Mouse (Mus musculus) intestine, embryonic 16.5 days (tissue): Measurements from ENCODE around the gene Ms4a14. TPM values are rescaled to one million over a fixed set of nuclear protein-coding genes. Genes with fewer than 3 reads are reported as not detected.

Experiments
- ATAC-seq: fragments of 200-750 bp; cut with Nextera tagmentation; 2 replicates; pipeline ENCODE4 v1.8.0; 2017; ENCODE audit warnings: moderate TSS enrichment, moderate library complexity
- H3K27ac ChIP-seq: fragments of 300-500 bp; sonication (generic); 2 replicates; pipeline ENCODE4 v1.5.1; 2014; ENCODE audit warnings: mild to moderate bottlenecking, low read length
- H3K27me3 ChIP-seq: fragments of 300-500 bp; sonication (generic); replicated peaks from 2 replicates; pipeline ENCODE4 v1.6.1; 2014; ENCODE audit warnings: low read length, control low read depth, mixed read lengths; ENCODE audit not compliant: control insufficient read depth, insufficient read depth
- H3K36me3 ChIP-seq: fragments of 300-500 bp; sonication (generic); 2 replicates; pipeline ENCODE4 v1.6.1; 2014; ENCODE audit warnings: low read length, control low read depth; ENCODE audit not compliant: control insufficient read depth, insufficient read depth
- H3K4me1 ChIP-seq: fragments of 300-500 bp; sonication (generic); 2 replicates; pipeline ENCODE4 v1.6.1; 2014; ENCODE audit warnings: low read length, control low read depth, mixed read lengths; ENCODE audit not compliant: control insufficient read depth, insufficient read depth
- H3K4me2 ChIP-seq: fragments of 300-500 bp; sonication (generic); 2 replicates; pipeline ENCODE4 v1.6.1; 2014; ENCODE audit warnings: low read depth, low read length, control low read depth
- H3K4me3 ChIP-seq: fragments of 300-500 bp; sonication (generic); 2 replicates; pipeline ENCODE4 v1.5.1; 2014; ENCODE audit warnings: mild to moderate bottlenecking, low read length
- H3K9ac ChIP-seq: fragments of 300-500 bp; sonication (generic); 2 replicates; pipeline ENCODE4 v1.6.1; 2014; ENCODE audit warnings: low read depth, low read length
- H3K9me3 ChIP-seq: fragments of 300-500 bp; sonication (generic); 2 replicates; pipeline ENCODE4 v1.6.1; 2016; ENCODE audit warnings: low read length, control low read depth; ENCODE audit not compliant: control insufficient read depth
- WGBS: fragments of 180-500 bp; shearing (Covaris S2); extraction: QIAGEN DNeasy Blood & Tissue Kit; methylation state at CpG from one replicate; pipeline ENCODE4 v1.1.7; 2014; 5-methylcytosine and 5-hydroxymethylcytosine counted together
- polyA plus RNA-seq: library from polyadenylated mRNA; unstranded; fragments of >200 nt; fragmentation: Nextera tagmentation; extraction: Ambion mirVana; gene quantifications from 2 replicates; pipeline ENCODE4 v1.2.1, GENCODE M21; 2015

Gene Ms4a14
- polyA plus RNA-seq, result 0.02 TPM in 1 of 2 replicates, not detected in the other

DNA sequence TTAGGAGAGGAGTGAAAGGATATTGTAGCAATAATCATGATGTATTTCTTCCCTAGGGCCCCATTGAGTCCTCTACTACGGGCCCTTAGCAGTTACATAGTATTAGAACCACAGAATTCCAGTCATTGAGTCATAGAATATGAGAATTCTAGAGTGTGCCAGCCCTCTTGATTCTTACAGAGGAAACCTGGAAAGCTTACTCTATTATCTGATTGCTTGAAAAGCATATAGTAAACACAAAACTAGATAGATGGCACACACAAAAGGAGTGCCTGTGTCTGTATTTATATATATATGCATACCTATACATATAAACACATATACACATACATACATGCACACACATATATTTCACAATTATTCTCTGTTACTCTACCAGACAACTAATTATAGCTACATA, at the start of gene Ms4a14:
Gene Ms4a14, minus strand, starts transcription at position 101 of the 400 bp plus-strand sequence.
- Histone ChIP-seq H3K4me1 (no peaks in the 10 kb centered on the region), H3K36me3 (no peaks in the 10 kb centered on the region), H3K4me2 (no peak within 1 kb of the TSS), H3K27me3 (no peaks in the 10 kb centered on the region), H3K27ac (no peak within 1 kb of the TSS), H3K9me3 (no peaks in the 10 kb centered on the region), H3K9ac (no peak within 1 kb of the TSS), H3K4me3 (no peak within 1 kb of the TSS)
- ATAC-seq, result no peak
- WGBS, result 68% methylated on average over 1 of the region's 1 CpGs

DNA sequence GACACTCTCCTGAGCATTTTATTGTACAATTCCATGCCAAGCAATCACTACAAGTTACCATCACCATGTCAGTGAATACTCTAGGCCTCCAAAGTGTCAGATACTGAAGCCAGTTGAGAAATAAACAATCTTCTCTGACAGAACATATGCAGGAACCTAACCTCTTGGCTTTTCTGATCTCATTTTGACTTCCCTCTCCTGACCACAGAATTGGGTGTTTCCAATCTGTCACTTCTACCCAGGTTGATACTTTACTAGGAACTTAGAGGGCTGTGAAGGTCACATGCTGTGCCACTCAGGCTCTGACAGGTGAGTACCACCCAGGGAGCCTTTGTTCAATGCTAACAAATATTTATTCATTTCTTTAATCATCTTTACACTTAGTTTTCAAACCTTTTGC, 47.7 kb upstream of the Ms4a14 start:
- Histone ChIP-seq H3K4me2 (no peak overlapping the region), H3K9me3 (no peaks in the 10 kb centered on the region), H3K4me1 (no peaks in the 10 kb centered on the region), H3K4me3 (no peak overlapping the region), H3K27me3 (no peaks in the 10 kb centered on the region), H3K36me3 (no peaks in the 10 kb centered on the region), H3K27ac (no peak overlapping the region), H3K9ac (no peak overlapping the region)
- no peak for ATAC-seq

DNA sequence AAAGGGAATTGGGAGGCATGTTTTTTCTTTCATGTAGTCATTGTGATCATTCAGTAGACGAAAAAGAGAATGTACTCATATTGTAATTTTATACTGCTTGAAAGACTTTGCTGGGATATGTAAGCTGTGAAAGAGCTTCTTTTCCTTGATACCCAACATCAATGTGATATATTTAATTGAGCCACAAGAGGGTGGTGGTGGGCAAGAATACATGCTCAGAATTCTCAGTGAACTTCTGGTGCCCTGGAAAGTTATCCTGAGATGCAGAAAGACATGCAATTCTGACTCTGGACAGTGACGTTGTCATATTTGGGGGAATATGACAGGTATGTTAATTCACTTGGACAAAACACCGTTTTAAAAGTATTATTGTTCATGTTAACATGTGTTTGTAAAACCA, 45.9 kb upstream of the Ms4a14 start:
- Histone ChIP-seq H3K36me3 (no peaks in the 10 kb centered on the region), H3K4me1 (no peaks in the 10 kb centered on the region), H3K4me3 (no peak overlapping the region), H3K9me3 (no peaks in the 10 kb centered on the region), H3K9ac (no peak overlapping the region), H3K4me2 (no peak overlapping the region), H3K27ac (no peak overlapping the region), H3K27me3 (no peaks in the 10 kb centered on the region)
- 52% methylated on average over 3 of the region's 3 CpGs for WGBS
- no peak for ATAC-seq

DNA sequence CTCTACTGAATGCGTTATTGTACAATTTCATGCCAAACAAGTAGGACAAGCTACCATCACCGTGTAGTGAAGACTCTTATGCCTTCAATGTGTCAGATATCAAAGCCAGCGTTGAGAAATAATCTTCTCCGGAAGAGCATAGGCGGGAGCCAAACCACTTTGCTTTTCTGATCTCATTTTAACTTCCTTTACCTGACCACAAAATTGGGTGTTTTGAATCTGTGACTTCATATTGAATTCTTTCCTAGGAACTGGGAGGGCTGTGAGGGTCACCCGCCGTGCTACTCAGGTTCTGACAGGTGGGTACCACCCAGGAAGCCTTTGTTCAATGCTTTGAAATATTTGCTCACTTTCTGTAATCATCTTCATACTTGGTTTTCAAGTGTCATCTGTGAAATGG, 41.5 kb upstream of the Ms4a14 start:
- no peak for ATAC-seq
- Histone ChIP-seq H3K9me3 (no peaks in the 10 kb centered on the region), H3K4me2 (no peak overlapping the region)

DNA sequence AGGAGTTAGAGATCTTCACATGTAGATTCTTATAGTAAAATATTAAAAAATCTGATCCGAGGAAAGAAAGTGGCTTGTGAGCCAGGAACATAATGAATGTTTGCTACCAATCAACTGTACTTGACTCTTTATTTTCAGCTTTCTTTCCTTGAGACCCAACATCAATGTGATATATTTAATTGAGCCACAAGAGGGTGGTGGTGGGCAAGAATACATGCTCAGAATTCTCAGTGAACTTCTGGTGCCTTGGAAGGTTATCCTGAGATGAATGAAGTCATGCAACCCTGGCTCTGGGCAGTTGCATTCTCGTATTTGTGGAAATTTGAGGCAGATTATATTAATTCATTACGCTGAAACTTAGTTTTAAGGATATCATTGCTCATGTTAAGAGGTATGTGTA, 37.6 kb upstream of the Ms4a14 start:
- Histone ChIP-seq H3K4me2 (no peak overlapping the region), H3K36me3 (no peaks in the 10 kb centered on the region), H3K4me3 (no peak overlapping the region), H3K27me3 (no peaks in the 10 kb centered on the region), H3K9ac (no peak overlapping the region), H3K27ac (no peak overlapping the region), H3K9me3 (no peaks in the 10 kb centered on the region), H3K4me1 (no peaks in the 10 kb centered on the region)
- no peak for ATAC-seq
- whole genome bisulfite sequencing, result 39% methylated on average over 3 of the region's 3 CpGs

More for the DNA sequence above, 41.5 kb upstream of the Ms4a14 start:
- H3K27ac ChIP-seq, result no peak overlapping the region
- no peak overlapping the region for H3K9ac ChIP-seq
- WGBS, result 77% methylated on average over 7 of the region's 7 CpGs
- H3K27me3 ChIP-seq, result no peaks in the 10 kb centered on the region
- H3K4me3 ChIP-seq, result no peak overlapping the region
- no peaks in the 10 kb centered on the region for H3K36me3 ChIP-seq
- no peaks in the 10 kb centered on the region for H3K4me1 ChIP-seq

DNA sequence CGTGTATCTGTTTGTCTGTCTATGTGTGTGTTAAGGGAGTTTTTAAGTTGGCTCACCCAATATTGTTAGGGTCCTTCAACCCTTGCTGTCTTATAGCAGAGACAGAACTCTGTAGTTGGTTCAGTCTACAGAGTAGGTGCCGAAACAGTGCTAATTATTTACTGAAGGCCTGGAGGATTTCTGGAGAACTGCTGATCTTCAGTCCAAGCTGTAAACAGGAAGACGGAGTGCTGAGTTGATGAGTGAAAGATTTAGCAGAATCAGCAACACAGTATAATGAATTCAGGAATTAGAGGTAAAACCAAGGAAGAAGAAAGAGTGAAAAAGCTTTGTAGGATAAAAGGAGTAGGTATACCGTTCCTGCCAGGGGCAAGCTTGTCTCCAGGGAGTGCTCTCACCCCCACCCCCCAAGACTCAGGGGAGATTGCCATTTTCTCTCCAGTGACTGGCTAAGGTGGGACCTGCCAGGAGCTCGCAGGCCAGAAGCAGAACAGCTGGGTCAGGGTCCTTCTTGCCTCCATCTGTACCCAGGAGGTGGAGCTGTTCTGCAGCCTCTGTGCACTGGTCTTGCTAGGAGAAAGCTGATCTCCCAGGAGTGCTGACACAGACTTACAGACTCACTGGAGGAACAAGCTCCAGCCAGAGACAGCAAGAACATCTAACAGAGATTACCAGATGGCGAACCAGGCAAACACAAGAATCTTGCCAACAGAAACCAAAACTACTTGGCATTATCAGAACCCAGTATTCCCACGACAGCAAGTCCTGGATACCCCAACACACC, 35.6 kb upstream of the Ms4a14 start:
- peak; percentile 69 for ATAC-seq
- no peak overlapping the region for H3K9ac ChIP-seq
- no peaks in the 10 kb centered on the region for H3K9me3 ChIP-seq
- H3K4me3 ChIP-seq, result no peak overlapping the region
- no peaks in the 10 kb centered on the region for H3K27me3 ChIP-seq
- H3K4me1 ChIP-seq, result no peaks in the 10 kb centered on the region
- no peak overlapping the region for H3K4me2 ChIP-seq
- H3K27ac ChIP-seq, result no peak overlapping the region
- H3K36me3 ChIP-seq, result no peaks in the 10 kb centered on the region
- WGBS, result 58% methylated on average over 7 of the region's 7 CpGs

DNA sequence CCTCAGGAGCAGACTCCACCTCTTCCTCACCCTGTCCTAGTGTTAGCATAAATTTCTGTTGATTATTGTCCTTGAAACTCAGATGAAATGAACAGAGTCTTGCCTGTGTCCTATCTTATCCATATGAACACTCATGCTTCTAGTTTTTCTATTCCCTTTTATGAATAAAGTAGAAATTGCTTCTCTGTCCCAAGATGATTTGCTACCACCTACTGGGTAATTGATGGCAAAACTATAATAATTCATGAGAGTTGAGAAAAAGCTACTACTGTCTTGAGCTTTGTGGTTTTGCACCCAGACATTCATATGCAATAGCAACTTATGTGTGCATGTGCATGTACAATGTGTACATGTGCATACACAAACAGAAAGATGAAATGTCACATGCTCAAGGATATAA, 29.7 kb upstream of the Ms4a14 start:
- Histone ChIP-seq H3K36me3 (no peaks in the 10 kb centered on the region), H3K9me3 (no peaks in the 10 kb centered on the region), H3K4me2 (no peak overlapping the region), H3K4me1 (no peaks in the 10 kb centered on the region), H3K9ac (no peak overlapping the region), H3K27me3 (no peaks in the 10 kb centered on the region), H3K27ac (no peak overlapping the region), H3K4me3 (no peak overlapping the region)
- no peak for ATAC-seq

DNA sequence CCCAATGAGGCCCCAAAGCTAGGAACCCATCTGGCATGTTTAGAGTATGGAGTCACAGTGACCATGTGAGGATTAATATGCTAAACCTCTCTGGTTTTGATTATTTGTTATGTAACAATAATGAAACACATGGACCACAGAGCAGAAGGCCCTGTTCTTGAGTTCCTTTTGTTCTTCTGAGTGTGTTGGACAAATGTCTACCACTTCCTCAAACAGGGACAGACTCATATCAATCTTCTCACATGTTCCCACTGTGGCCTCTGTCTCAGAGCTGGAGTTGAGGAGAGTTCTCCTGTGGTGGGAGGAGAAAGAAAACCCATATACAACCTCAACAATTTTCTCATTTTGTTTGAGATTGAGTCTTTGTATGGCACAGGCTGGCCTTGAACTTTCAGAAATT, 28.9 kb upstream of the Ms4a14 start:
- H3K4me3 ChIP-seq, result no peak overlapping the region
- no peak overlapping the region for H3K4me2 ChIP-seq
- ATAC-seq, result no peak
- H3K9me3 ChIP-seq, result no peaks in the 10 kb centered on the region
- H3K9ac ChIP-seq, result no peak overlapping the region
- H3K4me1 ChIP-seq, result no peaks in the 10 kb centered on the region
- no peak overlapping the region for H3K27ac ChIP-seq
- H3K36me3 ChIP-seq, result no peaks in the 10 kb centered on the region
- no peaks in the 10 kb centered on the region for H3K27me3 ChIP-seq

DNA sequence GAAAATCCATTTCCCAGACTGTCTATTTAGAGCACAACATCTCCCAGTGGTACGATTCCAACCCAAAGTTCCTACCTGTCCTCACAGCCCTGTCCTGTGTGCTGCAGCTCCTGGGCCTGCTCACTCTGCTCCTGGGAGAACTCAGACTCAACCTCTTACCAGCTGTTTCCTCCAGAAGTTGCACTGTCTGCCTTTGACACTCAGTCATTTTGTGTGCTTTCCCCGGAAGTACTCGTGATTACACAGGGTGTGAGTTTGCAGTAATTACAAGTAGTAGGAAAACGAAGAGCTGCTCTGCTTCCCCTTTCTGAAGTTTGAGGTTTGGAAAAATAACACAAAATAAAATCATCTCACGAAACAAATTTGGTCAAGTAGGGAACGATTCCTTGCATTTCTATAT, 21.7 kb upstream of the Ms4a14 start, which contains the start of gene Ms4a7:
Gene Ms4a7, minus strand, starts transcription at position 215 of the 400 bp plus-strand sequence.
- no peak within 1 kb of the TSS for H3K4me2 ChIP-seq
- no peak within 1 kb of the TSS for H3K4me3 ChIP-seq
- H3K27ac ChIP-seq, result no peak within 1 kb of the TSS
- no peaks in the 10 kb centered on the region for H3K27me3 ChIP-seq
- WGBS, result 81% methylated on average over 6 of the region's 6 CpGs
- no peak for ATAC-seq
- no peaks in the 10 kb centered on the region for H3K4me1 ChIP-seq
- no peaks in the 10 kb centered on the region for H3K9me3 ChIP-seq
- no peaks in the 10 kb centered on the region for H3K36me3 ChIP-seq
- no peak within 1 kb of the TSS for H3K9ac ChIP-seq

DNA sequence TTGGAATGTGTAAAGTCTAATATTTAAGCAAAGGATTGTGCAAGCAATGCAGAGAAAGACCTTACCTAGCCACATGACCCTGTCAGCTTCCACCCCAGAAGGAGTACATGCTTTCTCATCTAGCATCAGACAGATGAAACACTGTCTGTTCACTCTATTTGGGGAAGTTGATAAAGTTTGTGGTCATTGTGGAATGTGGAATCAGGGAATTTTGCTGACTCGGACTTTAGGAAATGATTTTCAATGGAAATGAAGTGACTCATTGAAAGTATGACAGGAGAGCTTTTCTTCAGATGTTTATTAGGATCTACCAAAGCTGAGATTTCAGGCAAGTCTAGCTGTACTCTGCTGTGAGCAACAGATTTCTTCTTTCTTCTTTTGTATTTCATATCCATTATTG, 6.9 kb upstream of the Ms4a14 start:
- H3K4me3 ChIP-seq, result no peak overlapping the region
- H3K9ac ChIP-seq, result no peak overlapping the region
- no peak overlapping the region for H3K4me2 ChIP-seq
- ATAC-seq, result no peak
- H3K27ac ChIP-seq, result no peak overlapping the region
- H3K4me1 ChIP-seq, result no peaks in the 10 kb centered on the region
- H3K9me3 ChIP-seq, result no peaks in the 10 kb centered on the region
- 89% methylated on average over 1 of the region's 1 CpGs for WGBS
- H3K36me3 ChIP-seq, result no peaks in the 10 kb centered on the region
- H3K27me3 ChIP-seq, result no peaks in the 10 kb centered on the region
